ENCODE assay signal across 27 mouse cellular contexts in the genomic region with DNA sequence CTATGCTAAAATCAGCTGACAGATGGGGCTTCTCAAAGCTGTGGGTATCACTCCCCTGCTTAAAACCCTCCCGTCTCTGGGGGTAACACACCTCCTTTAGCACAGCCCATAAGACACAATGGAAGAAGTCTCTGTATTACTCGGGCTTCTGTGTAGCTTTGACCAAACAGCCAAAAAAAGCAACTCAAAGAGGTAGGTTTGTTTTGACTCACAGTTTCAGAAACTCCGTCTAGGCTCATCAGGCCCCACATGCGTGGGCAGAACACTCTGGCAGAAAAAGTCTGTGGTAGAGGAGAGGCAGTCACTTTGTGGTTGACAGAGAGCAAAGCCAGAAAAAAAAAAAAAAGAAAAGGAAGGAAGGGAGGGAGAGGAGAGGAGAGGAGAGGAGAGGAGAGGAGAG.
"Had no signal": no experiment of that assay in that cellular context is flagged by ENCODE, and none has a peak within 500 bp of the region (broad histone marks: within the 10 kb centered on the region; RNA-seq: fewer than 3 reads in every experiment).

No protein-coding gene starts in this region.

- H3K9ac ChIP-seq: heart, embryonic 13.5 days; heart, embryonic 15.5 days; hindbrain, embryonic 12.5 days; hindbrain, embryonic 14.5 days; intestine, embryonic 15.5 days; limb, embryonic 13.5 days; limb, embryonic 15.5 days; liver, embryonic 13.5 days; liver, embryonic 15.5 days; liver, postnatal 0 days had no signal

- ATAC-seq: hindbrain, embryonic 16.5 days; intestine, embryonic 15.5 days; intestine, postnatal 0 days; liver, postnatal 0 days had no signal

- H3K4me2 ChIP-seq: heart, embryonic 11.5 days; heart, embryonic 13.5 days; heart, embryonic 15.5 days; hindbrain, embryonic 12.5 days; hindbrain, embryonic 14.5 days; intestine, embryonic 15.5 days; limb, embryonic 13.5 days; limb, embryonic 15.5 days; liver, embryonic 11.5 days; liver, embryonic 13.5 days; liver, embryonic 15.5 days had no signal

- H3K36me3 ChIP-seq: heart, embryonic 13.5 days; heart, embryonic 15.5 days; hindbrain, embryonic 10.5 days; hindbrain, embryonic 12.5 days; intestine, embryonic 15.5 days; limb, embryonic 13.5 days; limb, embryonic 15.5 days; liver, embryonic 13.5 days; liver, embryonic 15.5 days had no signal

- H3K27me3 ChIP-seq: heart, embryonic 13.5 days; heart, embryonic 15.5 days; hindbrain, embryonic 12.5 days; intestine, embryonic 15.5 days; limb, embryonic 13.5 days; limb, embryonic 15.5 days; liver, embryonic 13.5 days; liver, embryonic 15.5 days had no signal

- H3K4me1 ChIP-seq: heart, embryonic 13.5 days; heart, embryonic 15.5 days; hindbrain, embryonic 10.5 days; hindbrain, embryonic 12.5 days; intestine, embryonic 15.5 days; limb, embryonic 13.5 days; limb, embryonic 15.5 days; liver, embryonic 13.5 days; liver, embryonic 15.5 days had no signal

- H3K4me3 ChIP-seq: gastrocnemius, adult 2 months; heart, adult 2 months; heart, embryonic 13.5 days; heart, embryonic 15.5 days; hindbrain, embryonic 10.5 days; hindbrain, embryonic 12.5 days; intestine, embryonic 15.5 days; layer of hippocampus, adult 2 months; left cerebral cortex, adult 2 months; limb, embryonic 13.5 days; limb, embryonic 15.5 days; liver, embryonic 13.5 days; liver, embryonic 15.5 days had no signal

- H3K27ac ChIP-seq: gastrocnemius, adult 2 months; heart, adult 2 months; heart, embryonic 13.5 days; heart, embryonic 15.5 days; hindbrain, embryonic 10.5 days; hindbrain, embryonic 12.5 days; hindbrain, embryonic 14.5 days; intestine, embryonic 15.5 days; layer of hippocampus, adult 2 months; left cerebral cortex, adult 2 months; limb, embryonic 13.5 days; limb, embryonic 15.5 days; liver, embryonic 13.5 days; liver, embryonic 15.5 days had no signal

- DNase-seq: gastrocnemius, adult 2 months; gastrocnemius, postnatal 10 days; gastrocnemius, postnatal 25 days; heart, adult 2 months; heart, postnatal 4 days; kidney, adult 18-20 months; kidney, adult 8-10 months; kidney, postnatal 10 days; kidney, postnatal 25 days; kidney, postnatal 4 days; liver, embryonic 13.5 days; liver, postnatal 0 days had no signal

- H3K9me3 ChIP-seq: heart, embryonic 13.5 days; heart, embryonic 15.5 days; hindbrain, embryonic 10.5 days; hindbrain, embryonic 12.5 days; intestine, embryonic 15.5 days; limb, embryonic 13.5 days; limb, embryonic 15.5 days; liver, embryonic 13.5 days; liver, embryonic 15.5 days had no signal
